Comparison of ENCODE assay signal across 13 mouse cellular contexts in genomic region chrX:159735513-159736099, GRCm38 (mm10).
A peak's percentile ranks its signal among the peaks of the same experiment; 100 is the strongest.
DNase-seq lines count a peak whose midpoint lies in the region; ATAC-seq and TF ChIP-seq lines count a peak whose summit lies in the region.
"Had no signal": no experiment of that assay in that cellular context is flagged by ENCODE, and none has a peak within 500 bp of the region (broad histone marks: within the 10 kb centered on the region; RNA-seq: fewer than 3 reads in every experiment).

No protein-coding gene starts in this region.

- H3K36me3 ChIP-seq in CH12.LX (replicated peaks in 1 of 2; ENCODE audit: control insufficient read depth in 1 of 2, insufficient read depth in 1 of 2, low read length in 1 of 2), result no peaks in the 10 kb centered on the region
- no peaks in the 10 kb centered on the region for H3K36me3 ChIP-seq in splenic B cell, adult 2 months (ENCODE audit: control insufficient read depth, insufficient read depth, low read length, poor library complexity, severe bottlenecking)
- H3K36me3 ChIP-seq: hindbrain, embryonic 15.5 days; limb, embryonic 10.5 days; midbrain, embryonic 10.5 days had no signal

- TF ChIP-seq RAD21 in CH12.LX (IDR thresholded peaks at IDR 0.05; ENCODE audit: low read depth, low read length), result no peak

- TF ChIP-seq CTCF in CH12.LX (conservative IDR thresholded peaks at IDR 0.05 in 1 of 2, IDR thresholded peaks at IDR 0.05 in 1 of 2; ENCODE audit: low read depth in 2 of 2, low read length in 2 of 2), result no peak

- H3K4me1 ChIP-seq in CH12.LX (ENCODE audit: control insufficient read depth in 1 of 2, insufficient read depth in 2 of 2), result peaks cover 13 to 71% of the 10 kb centered on the region in 2 experiments
- H3K4me1 ChIP-seq: hindbrain, embryonic 15.5 days; limb, embryonic 10.5 days; midbrain, embryonic 10.5 days had no signal

- intact Hi-C loops in left cerebral cortex, postnatal 4 days (cut with DNase I), result no loop called here

- dilution Hi-C loops in CH12.LX (cut with MboI; ENCODE audit: extremely low pct_ligation_motif_present, extremely low pct_unique_long_range_greater_than_20kb, low sequenced_read_pairs), result no loop called here

- peak; percentile 19 for DNase-seq in left cerebral cortex, postnatal 4 days
- DNase-seq in left cerebral cortex, adult 18-20 months (ENCODE audit: low spot score in 2 of 2), result no peak
- peak; percentile 74 for DNase-seq in CH12.LX (ENCODE audit: extremely low read depth)
- DNase-seq in splenic B cell, adult 2 months (ENCODE audit: low read depth, low spot score), result peak; percentile 89
- no peak for DNase-seq in right cerebral cortex, postnatal 14 days
- no peak for DNase-seq in frontal cortex, adult 2 months (ENCODE audit: extremely low spot score in 1 of 2, low spot score in 1 of 2)
- DNase-seq in frontal cortex, postnatal 36 days (ENCODE audit: low spot score in 2 of 2), result no peak
- DNase-seq: cerebellum, adult 11 months; kidney, postnatal 25 days had no signal

- no peak overlapping the region for H3K9ac ChIP-seq in CH12.LX (ENCODE audit: insufficient read depth, low read depth)
- H3K9ac ChIP-seq: hindbrain, embryonic 15.5 days had no signal

- ATAC-seq in granulocyte monocyte progenitor cell, adult 5-6 weeks (replicated peaks; ENCODE audit: poor library complexity, severe bottlenecking), result peak; percentile 97

- H3K4me3 ChIP-seq in CH12.LX (replicated peaks in 1 of 3; ENCODE audit: low read depth in 2 of 3, low read length in 2 of 3, poor library complexity in 1 of 3), result no peak overlapping the region
- H3K4me3 ChIP-seq: hindbrain, embryonic 15.5 days; limb, embryonic 10.5 days; midbrain, embryonic 10.5 days had no signal

- no peaks in the 10 kb centered on the region for H3K27me3 ChIP-seq in CH12.LX (replicated peaks)
- H3K27me3 ChIP-seq in splenic B cell, adult 2 months (ENCODE audit: control insufficient read depth, insufficient read depth, low read length, poor library complexity, severe bottlenecking), result no peaks in the 10 kb centered on the region
- H3K27me3 ChIP-seq: hindbrain, embryonic 15.5 days had no signal

- peaks cover 43% of the 10 kb centered on the region for H3K79me2 ChIP-seq in CH12.LX (replicated peaks; ENCODE audit: control insufficient read depth, extremely low read depth, insufficient read depth, poor library complexity, severe bottlenecking)

- 0 out of 2 replicates have a peak, but pooled peaks have one; percentile 19 for TF ChIP-seq EP300 in CH12.LX (IDR thresholded peaks at IDR 0.05; ENCODE audit: low read length)

- H3K9me3 ChIP-seq in CH12.LX (replicated peaks; ENCODE audit: low read length), result no peaks in the 10 kb centered on the region
- H3K9me3 ChIP-seq: hindbrain, embryonic 15.5 days; limb, embryonic 10.5 days; midbrain, embryonic 10.5 days had no signal

- no peak for TF ChIP-seq POLR2A in CH12.LX (IDR thresholded peaks at IDR 0.05; ENCODE audit: low read depth, low read length)

- no peak overlapping the region for H3K4me2 ChIP-seq in CH12.LX (ENCODE audit: insufficient read depth, low read depth, poor library complexity, severe bottlenecking)
- H3K4me2 ChIP-seq: hindbrain, embryonic 15.5 days had no signal

- in situ Hi-C loops in CH12.LX (cut with MboI; ENCODE audit: low pct_ligation_motif_present, low pct_unique_long_range_greater_than_20kb, low sequenced_read_pairs), result no loop called here

- no peak overlapping the region for H3K27ac ChIP-seq in CH12.LX (ENCODE audit: insufficient read depth, low read depth)
- H3K27ac ChIP-seq: hindbrain, embryonic 15.5 days; limb, embryonic 10.5 days; midbrain, embryonic 10.5 days had no signal

TF ChIP-seq in CH12.LX, 34 proteins besides CTCF, POLR2A, EP300 and RAD21:
- peak; percentile 82 for TF ChIP-seq SIN3A (IDR thresholded peaks at IDR 0.05; ENCODE audit: low read length)
- no peak for TF ChIP-seq MAZ (IDR thresholded peaks at IDR 0.05; ENCODE audit: low read depth, low read length)
- TF ChIP-seq BHLHE40 (IDR thresholded peaks at IDR 0.05; ENCODE audit: low read depth, low read length), result peak; percentile 82
- no peak for TF ChIP-seq UBTF (IDR thresholded peaks at IDR 0.05; ENCODE audit: low read depth, low read length)
- TF ChIP-seq MYC (IDR thresholded peaks at IDR 0.05; ENCODE audit: low read depth, low read length), result peak; percentile 64; the same call in 1 of the 2 replicates
- TF ChIP-seq ETS1 (conservative IDR thresholded peaks at IDR 0.05; ENCODE audit: low read depth, low read length), result peak; percentile 88
- TF ChIP-seq ZC3H11A (IDR thresholded peaks at IDR 0.05; ENCODE audit: low read depth, low read length), result no peak
- no peak for TF ChIP-seq USF2 (conservative IDR thresholded peaks at IDR 0.05; ENCODE audit: low read depth, low read length)
- no peak for TF ChIP-seq PAX5 (IDR thresholded peaks at IDR 0.05; ENCODE audit: low read length)
- TF ChIP-seq MXI1 (IDR thresholded peaks at IDR 0.05; ENCODE audit: low read depth, low read length), result peak; percentile 63; the same call in 1 of the 2 replicates

Comparison
In these comparisons a context has a peak if more than half of its experiments do, and no peak if none do; other contexts are left out.
1. DNase-seq: peak in left cerebral cortex, postnatal 4 days (single experiment), CH12.LX (single experiment) and splenic B cell, adult 2 months (single experiment); none in left cerebral cortex, adult 18-20 months (0 of 2), right cerebral cortex, postnatal 14 days (single experiment), frontal cortex, adult 2 months (0 of 2) and frontal cortex, postnatal 36 days (0 of 2).